Mouse (Mus musculus): ENCODE measurements around the gene Pitpnc1.

GRCm38 (mm10) chr11:107510362-107511269 lies 40.1 kb upstream of the Pitpnc1 start:
- no peak for TF ChIP-seq CTCF (IDR thresholded peaks at IDR 0.05; ENCODE audit: control insufficient read depth, insufficient read depth, insufficient read length)
- no peak for TF ChIP-seq MYOD1 (IDR thresholded peaks at IDR 0.05; ENCODE audit: control insufficient read depth, insufficient read length, low read depth)

Measured in C2C12 (cell line).